Mouse (Mus musculus): ENCODE results near the gene Iars2.

DNA sequence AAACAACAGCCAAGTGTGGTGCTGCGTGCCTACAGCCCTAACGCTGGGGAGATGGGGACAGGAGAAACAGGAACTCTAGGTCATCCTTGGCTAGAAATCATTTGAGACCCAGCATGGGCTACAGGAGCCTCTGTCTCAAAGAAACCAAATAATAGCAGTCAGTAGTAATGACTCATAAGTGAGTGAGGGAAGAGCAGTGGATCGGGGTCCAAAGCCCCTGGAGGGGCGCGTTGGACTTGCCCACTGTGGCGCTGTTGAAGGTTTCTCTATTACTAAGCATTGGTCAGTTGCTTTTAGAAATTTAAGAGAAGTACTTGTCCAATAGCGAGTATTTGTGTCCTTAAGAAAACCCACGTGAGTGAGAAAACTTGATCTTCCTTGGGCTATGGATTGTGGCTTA is 24.2 kb upstream of the Iars2 start:
- TF ChIP-seq CTCF (IDR thresholded peaks at IDR 0.05; ENCODE audit: insufficient read depth, low read depth, low read length) (no peak), POLR2A (IDR thresholded peaks at IDR 0.05; ENCODE audit: insufficient read depth, low read depth, low read length) (no peak)
